Mouse (Mus musculus) right cerebral cortex, postnatal 4 days (tissue): ENCODE measurements around the gene Etl4.

Source experiments
- DNase-seq: peaks from one replicate; pipeline ENCODE4 v3.0.0-alpha.2; 2022

The Etl4 gene

DNA sequence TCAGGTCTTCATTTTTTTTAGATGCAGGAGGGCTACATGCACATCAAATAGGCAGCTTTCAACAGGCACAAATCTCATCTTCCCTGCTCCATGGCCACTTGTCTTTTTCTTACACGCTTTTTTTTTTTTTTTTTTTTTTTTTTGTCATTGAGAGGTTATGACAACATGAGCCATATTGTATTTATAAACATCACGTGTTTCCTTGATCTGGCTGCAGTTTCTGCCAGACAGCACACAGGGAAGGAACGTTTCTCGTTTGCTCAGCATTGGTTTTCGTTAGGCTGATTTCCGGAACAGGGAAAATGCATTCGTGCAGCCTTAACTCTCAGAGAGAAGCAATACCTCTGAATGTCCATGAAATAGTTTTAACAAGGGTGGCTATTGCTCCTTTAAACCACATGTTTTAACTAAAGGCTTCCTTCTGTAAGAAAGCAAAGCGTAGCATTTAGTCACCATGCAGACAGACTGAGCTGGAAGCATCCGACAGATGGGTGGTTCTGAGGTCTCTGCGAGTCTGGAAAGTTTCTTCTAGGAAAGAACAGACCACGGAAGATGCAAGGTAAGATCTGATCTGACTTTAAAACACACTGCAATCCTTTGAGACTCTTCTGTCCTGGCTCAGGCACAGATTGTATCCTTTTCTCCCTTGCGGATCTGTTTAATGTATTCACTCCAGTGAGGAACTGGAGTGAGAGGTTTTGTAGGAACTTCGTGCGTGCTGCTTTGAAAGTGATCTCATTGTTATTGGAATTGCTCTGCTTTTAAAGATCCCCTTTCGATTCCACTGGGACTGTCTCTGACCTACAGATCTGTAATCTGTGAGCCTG lies 812.8 kb downstream of the Etl4 start:
- no peak for DNase-seq

DNA sequence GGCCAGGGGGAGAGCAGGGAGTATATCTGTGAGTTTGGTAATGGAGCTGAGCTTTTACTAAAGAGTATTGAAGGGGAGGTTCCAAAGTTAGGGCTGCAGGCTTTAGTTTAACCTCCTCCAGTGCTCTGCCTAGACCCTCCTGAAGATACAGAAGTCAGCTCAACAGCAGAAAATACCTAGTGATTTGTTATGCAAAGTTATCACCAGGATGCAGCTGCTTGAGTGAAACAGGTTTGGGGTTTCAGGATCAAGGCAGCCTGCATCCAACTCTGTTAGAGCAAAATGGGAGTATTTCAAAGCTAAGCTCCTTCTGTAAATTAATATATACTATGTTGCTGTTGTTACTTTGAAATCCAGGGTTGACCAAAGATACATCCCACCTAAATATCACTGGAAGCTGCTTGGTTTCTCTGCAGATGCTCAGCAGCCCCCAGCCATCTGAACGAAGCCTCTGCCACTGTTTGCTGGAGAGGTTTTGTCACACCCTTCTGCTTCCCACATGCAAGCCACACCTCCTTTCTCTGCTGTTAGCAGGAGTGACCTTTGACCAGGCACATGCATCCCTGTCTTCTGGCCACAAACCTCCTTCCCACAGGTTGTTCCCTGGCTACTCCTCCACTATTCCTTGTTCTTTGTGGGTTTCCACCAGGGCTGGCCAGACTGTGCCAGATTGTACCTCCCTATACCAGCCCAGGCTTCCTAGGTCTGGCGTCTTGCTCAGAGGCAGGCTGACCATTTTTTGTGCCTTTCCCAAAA lies 814.6 kb downstream of the Etl4 start:
- no peak for DNase-seq

DNA sequence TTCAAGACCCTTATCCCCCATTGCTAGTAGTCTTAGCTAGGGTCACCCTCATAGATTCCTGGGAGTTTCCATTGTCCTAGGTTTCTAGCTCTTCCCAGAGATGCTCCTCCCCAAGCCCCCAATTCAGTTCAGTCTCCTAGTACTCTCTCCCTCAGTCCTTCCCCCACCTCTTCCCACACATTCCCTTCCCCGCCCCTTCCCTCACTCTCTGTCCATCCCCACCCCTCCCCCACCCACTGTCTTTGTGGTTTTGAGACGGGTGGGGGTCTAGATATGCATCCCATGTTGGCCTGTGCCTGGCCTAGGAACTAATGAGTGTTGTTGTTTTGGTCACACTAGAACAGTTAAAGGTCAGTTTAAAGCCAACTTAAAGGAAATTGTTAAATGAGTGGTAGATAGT lies 817.4 kb downstream of the Etl4 start:
- no peak for DNase-seq

DNA sequence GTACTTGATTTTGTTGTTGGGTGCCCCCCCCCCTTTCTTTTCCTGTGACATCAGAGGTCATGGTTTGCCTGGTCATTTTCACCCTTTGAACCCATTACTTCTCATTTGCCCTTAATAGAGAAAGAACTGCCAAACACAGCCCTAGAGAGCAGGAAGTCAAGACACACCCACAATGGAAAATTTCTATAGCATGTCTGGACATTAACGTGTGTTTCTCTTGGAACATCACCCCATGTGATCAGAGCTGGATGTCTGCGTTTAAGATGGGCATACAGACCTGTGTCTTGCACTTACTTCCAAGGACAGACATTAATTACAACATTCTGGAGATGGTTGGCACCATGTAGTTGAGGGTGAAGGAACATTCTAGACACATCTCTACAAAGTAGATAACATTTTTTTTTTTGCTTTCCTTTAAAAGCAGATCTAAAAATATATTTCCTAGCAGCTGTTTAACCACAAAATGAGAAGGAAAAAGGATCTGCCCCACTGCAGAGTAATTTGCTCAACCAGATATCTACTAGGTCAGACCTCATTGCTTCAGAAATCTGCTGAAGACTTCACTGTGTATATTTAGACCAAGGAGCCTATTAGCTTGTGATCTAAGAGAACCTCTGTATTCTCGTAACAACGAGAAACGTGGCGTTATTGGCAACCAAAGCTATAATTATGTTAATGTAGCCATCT lies 818.3 kb downstream of the Etl4 start:
- DNase-seq, result no peak

DNA sequence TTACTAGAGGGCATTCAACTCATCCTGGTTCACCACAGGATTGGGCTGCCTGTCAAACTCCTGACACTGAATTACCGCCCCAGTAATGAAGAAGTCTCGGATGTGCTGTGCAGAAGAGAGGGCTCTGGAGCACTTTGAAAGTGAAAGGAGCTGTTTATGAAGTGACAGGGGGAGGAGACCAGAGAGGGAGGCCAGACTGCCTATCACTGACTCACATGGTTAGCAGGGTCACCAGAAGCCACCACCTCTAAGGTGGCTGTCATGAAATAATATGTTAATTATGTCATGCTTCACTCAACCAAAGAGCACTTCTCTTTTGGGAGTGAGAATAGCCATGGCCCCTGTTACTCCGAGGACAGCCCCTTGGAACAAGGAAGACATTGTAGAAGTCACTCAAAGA lies 825.9 kb downstream of the Etl4 start:
- no peak for DNase-seq

DNA sequence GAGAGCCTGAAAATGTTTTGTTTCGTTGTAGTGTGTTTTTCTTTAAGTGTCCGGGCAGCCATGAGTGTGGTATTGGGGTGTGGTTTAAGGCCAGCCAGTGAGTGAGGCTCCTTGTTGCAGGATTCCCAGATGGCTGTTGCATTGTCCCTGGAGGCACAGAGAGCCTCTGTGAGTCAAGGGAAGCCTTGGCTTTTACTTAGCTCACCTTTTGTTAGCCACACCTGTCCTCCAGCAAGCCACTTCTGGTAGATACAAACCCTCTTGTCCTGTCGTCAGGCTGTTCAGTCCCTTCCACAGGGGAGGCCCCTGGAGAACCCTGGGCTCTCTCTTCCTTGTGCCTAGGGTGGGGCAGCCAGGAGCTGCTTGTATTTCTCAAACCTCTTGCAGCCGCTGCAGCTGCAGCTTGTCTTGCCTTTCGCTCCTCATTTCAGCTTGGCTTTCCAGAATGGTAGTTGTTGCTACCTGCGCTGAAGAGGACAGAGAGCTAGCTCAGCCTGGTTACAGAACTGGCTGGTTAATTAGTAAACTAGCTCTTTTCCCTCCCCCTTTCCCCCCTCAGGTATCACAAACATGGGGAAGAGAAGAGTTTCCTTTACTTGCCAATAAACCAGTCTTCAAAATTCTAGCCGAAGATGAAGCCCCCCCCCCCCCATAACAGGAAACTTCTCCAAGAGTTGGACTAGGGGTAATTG lies 826.9 kb downstream of the Etl4 start:
- no peak for DNase-seq

DNA sequence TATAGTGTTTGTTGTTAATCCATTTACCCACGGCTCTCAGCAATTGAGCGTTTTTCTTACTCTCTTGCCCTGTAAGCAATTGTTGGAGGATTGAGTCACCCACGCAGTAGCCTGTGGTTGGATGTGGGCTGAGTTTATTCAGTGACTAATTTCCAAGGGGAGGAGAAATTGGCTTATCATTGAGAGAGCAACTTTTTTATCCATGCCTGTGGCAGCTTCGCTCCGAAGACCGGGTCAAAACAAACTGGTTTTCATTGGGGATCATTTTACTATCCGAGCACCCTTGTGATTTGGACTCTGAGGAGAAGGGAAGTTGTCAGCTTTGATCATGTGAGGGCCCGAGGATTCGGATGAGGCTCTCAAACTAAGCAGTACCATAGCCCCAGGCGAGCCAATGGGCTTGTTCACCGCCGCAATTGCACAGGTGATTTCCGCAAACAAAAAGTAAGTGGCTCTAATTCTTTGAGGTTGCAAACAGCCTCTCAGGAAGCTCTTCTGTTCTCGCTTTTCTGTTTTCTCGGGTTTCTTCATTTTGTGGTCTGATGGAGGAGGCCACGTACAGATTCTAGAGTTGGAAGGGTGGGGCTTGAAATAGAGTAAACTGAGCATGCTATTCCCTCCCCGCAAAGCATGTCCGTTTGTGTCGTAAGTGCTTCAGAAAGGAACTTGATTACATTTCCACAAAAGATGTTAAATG lies 827.7 kb downstream of the Etl4 start:
- no peak for DNase-seq

DNA sequence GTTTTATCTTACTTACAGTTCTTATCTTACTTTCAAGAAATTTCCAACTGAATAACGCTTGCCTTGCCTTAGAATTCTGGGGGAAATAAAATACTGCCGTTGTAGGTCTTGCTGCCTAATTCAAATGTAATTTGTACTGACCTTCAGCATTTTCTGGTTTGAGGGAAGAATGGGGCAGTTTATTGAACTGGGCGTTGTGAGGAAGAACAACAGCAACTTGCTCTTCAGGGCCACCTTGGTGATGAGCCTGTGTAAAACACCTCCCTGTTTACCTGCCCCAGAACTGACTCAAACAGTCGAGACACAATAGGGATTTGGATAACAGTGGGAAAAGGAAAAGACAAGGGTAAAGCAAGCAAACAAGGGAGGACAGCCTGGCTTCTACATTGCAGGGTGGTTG lies 828.3 kb downstream of the Etl4 start:
- no peak for DNase-seq

DNA sequence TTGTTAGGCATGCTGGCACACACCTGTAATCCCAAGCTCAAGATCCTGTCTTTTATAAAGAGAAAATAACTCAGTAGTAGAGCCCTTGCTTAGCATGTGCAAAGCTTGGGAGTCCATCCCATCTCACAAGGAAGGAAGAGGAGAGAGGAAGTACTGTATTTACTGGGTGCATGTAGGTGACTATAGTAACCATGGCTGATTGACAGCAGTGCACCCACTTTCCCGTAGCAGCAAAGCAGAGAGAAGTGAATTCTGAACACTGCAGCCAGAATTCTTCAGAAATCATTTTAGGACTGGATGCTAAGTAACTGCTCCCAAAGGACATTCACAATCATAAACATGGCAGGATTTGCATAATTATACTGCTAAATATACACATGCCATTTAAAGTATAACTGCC lies 838.1 kb downstream of the Etl4 start:
- no peak for DNase-seq

DNA sequence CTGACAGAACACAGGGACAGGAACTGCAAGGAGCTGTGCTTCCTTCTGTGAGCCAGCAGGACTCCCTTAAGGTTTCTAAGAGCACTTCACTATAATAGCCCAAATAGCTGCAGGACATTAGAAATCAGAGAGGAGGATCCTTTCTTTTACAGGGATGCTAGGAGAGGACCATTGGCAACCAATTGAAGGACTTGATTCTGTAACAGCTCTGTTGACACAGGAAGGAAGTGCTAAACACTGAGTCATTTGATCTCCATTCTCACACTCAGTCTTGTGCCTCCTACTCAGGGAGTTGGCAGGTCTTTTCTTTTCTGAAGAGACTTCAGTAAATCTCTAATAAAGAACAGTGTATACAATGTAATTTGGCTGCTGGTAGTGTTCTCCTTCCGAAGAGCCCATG lies 838.9 kb downstream of the Etl4 start:
- DNase-seq, result no peak

DNA sequence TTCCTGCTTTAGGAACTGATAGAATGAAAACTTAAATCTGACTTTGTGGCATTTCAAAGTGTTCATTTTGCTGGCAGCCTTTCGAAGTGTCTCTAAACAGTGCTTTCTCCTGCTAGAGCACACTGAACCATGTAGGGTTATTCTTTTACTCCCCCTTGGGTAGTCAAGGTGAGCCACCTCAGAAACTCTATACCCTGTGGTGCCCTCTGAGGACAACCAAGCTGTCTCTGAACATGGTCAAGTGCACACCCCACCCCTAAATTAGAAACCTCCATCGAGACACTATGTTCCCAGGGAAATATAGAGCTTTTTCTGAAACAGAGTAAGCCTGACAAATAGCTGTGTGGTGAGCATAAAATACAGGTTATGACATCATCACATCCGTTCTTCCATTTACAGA lies 840.1 kb downstream of the Etl4 start:
- DNase-seq, result no peak

DNA sequence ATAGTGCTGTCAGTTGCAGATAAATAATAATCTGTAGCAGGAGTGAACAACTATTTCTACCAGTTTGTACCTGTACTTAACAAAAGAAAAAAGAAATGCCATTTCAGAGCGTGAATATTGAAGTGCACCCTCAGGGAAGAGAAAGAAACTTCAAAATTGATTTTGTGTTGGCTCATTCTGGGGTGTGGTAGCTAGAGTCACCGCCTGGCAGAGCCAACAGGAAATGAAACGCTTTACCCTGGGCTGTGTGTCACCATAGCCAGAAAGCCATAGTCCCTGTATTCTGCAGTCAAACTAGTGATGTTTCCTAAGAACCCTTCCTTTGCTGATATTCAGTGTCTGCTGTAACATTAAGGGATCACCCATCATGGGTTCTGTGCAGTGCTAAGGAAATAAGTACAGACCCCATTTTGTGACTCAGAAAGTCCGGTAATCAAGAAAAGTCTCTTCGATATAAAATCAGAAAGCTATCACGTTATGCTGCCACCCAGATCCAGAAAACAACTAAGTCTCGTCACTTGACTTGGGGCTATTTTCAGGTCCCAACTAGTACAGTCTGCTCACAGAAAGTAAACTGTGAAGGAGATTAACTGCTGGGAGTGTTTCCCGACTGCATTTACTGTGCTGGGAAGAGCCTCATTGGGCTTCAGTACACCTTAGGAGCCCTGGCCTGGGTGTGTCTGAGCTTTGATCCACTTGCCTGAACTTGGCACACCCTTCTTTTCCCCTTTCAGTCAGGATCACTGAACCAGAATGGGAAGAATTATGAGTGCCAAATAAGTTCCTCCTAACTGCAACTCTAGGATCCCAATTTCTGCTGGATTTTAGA lies 843.9 kb downstream of the Etl4 start:
- DNase-seq, result no peak

DNA sequence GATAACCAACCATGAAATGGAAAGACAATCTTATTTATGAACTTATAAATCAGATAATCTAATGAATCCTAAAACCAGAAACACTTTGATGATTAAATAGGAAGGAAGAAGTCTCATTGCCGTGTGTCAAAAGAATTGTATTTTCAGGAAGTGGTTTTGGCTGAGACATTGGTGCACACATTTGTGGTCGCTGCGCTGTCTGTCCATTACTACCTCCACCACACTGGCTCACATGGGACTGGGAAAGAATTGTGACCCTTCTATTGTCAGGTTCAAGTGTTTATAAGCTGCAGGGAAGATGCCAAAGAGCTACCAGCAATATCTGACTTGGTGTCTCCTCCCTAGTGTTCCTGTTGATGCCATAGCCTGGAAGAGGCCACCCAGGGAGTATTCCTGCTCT lies 847.4 kb downstream of the Etl4 start:
- DNase-seq, result no peak

DNA sequence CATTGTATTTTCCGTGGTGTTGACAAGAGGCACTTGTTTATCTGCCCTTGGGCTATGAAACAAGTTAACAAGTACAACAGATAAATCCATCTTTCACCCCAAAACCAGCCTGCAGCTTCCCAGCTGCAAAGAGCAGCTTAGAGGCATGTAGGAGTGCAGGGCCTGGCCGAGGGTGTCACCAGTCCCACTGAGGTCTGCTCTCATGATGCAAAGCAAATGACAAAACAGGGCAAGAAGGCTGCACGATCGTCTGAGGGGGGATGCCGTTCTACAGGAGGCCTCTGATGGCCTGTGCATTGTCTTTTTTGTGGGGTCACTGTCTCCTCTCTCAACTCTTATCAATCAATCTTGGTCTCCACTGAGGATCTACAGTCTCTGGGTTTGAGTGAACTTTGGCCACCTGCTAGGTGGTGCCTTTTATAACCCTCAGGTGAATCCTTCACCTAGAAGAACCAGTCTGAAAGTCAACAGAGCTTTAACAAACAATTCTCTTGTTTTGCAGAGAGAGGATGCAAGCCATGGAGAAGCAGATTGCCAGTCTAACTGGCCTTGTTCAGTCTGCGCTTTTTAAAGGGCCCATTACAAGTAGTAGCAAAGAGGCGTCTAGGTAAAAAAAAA lies 849.6 kb downstream of the Etl4 start:
- DNase-seq, result no peak

DNA sequence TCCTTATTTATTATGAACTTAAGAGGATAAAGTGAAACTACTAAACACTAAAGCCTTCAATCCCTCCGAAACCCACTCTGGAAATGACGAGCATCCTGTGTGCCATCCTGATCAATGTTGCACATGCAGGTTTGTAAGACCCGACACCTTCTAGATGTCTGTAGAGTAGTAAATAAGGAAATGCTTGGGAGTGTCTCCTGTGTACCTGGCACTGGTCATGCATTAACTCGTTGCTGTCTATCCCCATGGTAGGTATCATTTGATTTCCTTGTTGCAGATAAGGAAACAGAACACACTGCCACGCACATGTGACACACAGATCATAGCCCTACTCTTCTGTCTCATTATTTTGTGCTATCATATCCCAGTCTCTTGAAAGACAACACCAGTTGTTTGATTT lies 851.7 kb downstream of the Etl4 start:
- DNase-seq, result no peak

DNA sequence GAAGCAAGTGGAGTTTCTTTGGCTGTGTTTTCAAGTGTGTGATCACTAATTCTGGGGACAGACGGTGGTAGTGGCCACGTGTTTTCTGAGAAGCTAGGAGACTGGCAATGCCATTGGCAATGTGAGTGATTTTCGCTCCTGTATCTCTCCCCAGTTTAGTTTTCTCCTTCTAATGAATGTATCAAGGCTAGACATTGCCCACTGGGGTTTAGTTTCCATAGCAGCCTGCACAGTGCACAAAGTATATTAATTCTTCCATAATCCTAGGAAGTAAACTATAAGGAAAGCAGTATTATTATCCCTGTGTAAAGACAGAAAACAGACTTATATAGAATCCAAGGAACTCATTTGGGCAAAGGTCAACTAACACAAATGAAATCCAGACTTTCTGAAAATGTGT lies 852.2 kb downstream of the Etl4 start:
- DNase-seq, result no peak

DNA sequence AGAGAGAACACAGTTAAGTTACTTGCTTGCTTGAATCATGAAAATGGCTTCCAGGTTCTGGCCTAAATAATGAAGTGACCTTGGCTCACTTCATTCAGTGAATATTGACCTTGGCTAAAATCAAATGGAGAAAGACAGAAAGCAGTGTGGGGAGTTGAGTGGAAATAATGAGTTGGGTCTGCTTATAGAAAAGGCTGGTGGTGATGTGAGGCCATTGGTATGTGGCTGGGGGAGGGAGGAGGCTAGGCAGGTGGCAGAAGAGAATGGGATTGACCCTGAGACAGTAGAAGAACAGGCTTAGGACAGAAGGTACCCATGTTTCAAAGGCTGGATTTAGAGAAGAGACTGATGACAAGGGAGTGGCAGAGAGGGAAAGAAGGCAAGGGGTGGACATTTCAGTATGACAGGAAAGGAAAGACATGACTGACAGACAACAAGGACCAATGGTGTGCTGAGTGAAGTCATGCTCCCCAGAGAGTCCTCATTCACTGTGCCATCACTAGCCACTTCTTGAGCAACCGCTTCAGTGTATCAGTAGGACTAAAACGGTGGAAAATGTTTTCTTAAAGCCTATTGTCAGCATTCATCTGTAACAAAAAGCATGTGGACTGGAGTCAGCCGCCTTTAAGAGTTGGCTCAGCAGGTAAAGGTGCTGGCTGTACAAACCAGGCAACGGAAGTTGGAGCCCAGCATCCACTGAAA lies 854.1 kb downstream of the Etl4 start:
- DNase-seq, result no peak

DNA sequence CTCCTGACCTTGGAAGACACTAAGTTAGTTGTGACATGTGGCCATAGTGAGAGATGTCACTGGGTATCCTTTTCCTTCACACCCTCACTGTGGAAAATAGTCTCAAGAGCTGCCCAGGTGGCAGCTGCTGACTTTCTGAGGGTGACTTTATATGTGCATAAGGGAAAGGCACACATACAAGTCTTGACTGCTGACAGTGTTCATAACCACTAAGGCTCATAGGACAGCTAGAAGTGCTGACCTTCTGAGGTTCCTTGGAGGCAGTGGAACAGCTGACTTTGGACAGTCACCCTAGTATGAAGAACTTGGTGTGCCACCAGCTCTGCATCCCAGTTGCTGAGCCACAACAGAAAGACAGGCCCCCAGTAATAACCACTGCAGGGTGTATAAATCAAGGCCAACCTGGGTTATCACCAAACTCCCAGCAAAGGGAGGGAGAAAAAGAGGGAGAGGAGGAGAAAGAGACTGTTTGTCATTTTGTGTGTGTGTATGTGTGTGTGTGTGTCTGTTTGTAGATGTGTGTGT lies 855.0 kb downstream of the Etl4 start:
- DNase-seq, result no peak

DNA sequence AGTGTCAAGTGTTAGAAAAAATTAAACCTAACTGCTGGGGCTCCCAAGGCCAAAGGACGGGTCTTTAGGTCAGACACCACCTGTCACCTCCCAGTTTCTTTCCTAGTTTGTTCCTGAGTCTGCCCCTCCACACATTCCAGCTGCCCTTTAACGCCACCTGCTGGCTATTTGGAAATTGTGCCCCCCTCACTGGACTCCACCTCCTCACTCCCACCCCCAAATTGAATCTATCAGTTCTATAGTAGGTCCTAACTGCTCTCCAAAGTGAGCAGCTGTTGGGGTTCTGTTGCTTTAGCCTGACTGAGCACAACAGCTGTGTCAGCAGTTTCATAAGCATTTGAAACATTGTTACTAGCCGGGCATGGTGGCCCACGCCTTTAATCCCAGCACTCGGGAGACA lies 859.1 kb downstream of the Etl4 start:
- DNase-seq, result no peak

DNA sequence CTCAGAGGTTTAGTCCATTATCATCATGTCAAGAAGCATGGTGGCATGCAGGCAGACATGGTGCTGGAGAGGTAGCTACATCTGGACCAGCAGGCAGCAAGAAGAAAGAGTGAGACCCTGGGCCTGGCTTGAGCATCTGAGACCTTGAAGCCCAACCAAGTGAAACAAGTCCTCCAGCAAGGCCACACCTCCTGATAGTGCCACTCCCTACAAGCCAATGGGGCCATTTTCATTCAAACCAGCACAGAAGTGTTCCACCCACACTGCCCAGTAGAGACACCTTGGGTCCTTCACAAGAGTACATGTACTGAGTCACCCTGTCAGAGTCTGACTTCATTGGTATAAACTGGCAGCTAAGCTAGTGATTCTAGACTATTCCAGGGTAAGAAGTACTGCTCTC lies 860.6 kb downstream of the Etl4 start:
- no peak for DNase-seq
